Mouse (Mus musculus) neural tube, embryonic 11.5 days (tissue): ENCODE measurements around the gene Qpctl. TPM values are rescaled to one million over a fixed set of nuclear protein-coding genes. Genes with fewer than 3 reads are reported as not detected.
A peak's percentile ranks its signal among the peaks of the same experiment; 100 is the strongest.

Experiments used
- ATAC-seq: fragments of 200-750 bp; cut with Nextera tagmentation; 2 replicates; pipeline ENCODE4 v1.8.0; 2017; ENCODE audit warnings: moderate number of reproducible peaks, mild to moderate bottlenecking, moderate TSS enrichment, moderate library complexity; ENCODE audit not compliant: insufficient read depth, low FRiP score, low TSS enrichment
- DNase-seq: peaks from one replicate; pipeline ENCODE4 v3.0.0-alpha.2; 2015; ENCODE audit warnings: low spot score
- H3K27ac ChIP-seq: fragments of 300-500 bp; sonication (generic); 2 replicates; pipeline ENCODE4 v1.5.1; 2014; ENCODE audit warnings: low read depth, mild to moderate bottlenecking, low read length
- H3K27me3 ChIP-seq: fragments of 300-500 bp; sonication (generic); 2 replicates; pipeline ENCODE4 v1.6.1; 2014; ENCODE audit warnings: mild to moderate bottlenecking, low read length, mixed read lengths; ENCODE audit not compliant: control insufficient read depth, insufficient read depth
- H3K36me3 ChIP-seq: fragments of 300-500 bp; sonication (generic); 2 replicates; pipeline ENCODE4 v1.6.1; 2014; ENCODE audit warnings: mild to moderate bottlenecking, low read length, moderate library complexity, mixed read lengths; ENCODE audit not compliant: control insufficient read depth, insufficient read depth
- H3K4me1 ChIP-seq: fragments of 300-500 bp; sonication (generic); 2 replicates; pipeline ENCODE4 v1.6.1; 2014; ENCODE audit warnings: low read length, mixed read lengths; ENCODE audit not compliant: control insufficient read depth, insufficient read depth
- H3K4me2 ChIP-seq: fragments of 300-500 bp; sonication (generic); 2 replicates; pipeline ENCODE4 v1.6.1; 2014; ENCODE audit warnings: low read depth, mild to moderate bottlenecking, moderate library complexity
- H3K4me3 ChIP-seq: fragments of 300-500 bp; sonication (generic); 2 replicates; pipeline ENCODE4 v1.5.1; 2014; ENCODE audit warnings: low read depth, low read length
- H3K9ac ChIP-seq: fragments of 300-500 bp; sonication (generic); 2 replicates; pipeline ENCODE4 v1.6.1; 2014; ENCODE audit warnings: mild to moderate bottlenecking, low read length
- H3K9me3 ChIP-seq: fragments of 300-500 bp; sonication (generic); 2 replicates; pipeline ENCODE4 v1.6.1; 2016; ENCODE audit warnings: low read length; ENCODE audit not compliant: control insufficient read depth
- WGBS: fragments of 180-500 bp; shearing (Covaris S2); extraction: QIAGEN DNeasy Blood & Tissue Kit; methylation state at CpG from one replicate; pipeline ENCODE4 v1.1.7; 2014; 5-methylcytosine and 5-hydroxymethylcytosine counted together
- polyA plus RNA-seq: library from polyadenylated mRNA; unstranded; fragments of >200 nt; fragmentation: Nextera tagmentation; extraction: Ambion mirVana; gene quantifications from 2 replicates; pipeline ENCODE4 v1.2.1, GENCODE M21; 2014

Qpctl gene
- polyA plus RNA-seq, 1 experiment from 2014 or later = 12.9 TPM

DNA sequence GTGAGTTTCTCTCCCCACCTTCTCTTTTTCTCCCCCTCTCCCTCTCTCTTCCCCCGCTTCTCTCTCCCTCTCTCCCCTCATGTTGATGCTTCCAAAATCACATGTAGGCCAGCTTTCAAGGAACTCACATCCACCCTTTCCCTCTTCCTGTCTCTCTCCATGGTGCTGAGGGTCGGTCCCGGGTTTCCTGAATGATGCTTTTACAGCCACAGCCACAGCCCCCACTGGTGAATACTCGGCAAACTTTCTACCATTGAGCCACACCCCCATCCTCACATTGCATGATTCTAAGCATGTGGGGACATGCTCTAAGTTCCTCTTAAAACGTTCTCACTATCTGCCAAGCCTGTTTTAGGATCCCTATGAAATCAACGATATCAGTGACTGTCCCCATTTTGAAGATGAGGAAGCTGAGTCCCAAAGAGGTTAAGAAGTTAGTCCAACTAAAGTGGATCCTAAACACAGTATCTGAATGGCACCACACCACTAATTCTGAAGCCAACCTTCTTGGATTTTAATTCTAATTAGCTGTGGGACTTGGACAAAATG, 1.5 kb downstream of the Qpctl start:
- Histone ChIP-seq H3K27ac (no peak overlapping the region), H3K36me3 (no peaks in the 10 kb centered on the region; the same call in 1 of the 2 replicates), H3K4me1 (peaks cover 15% of the 10 kb centered on the region), H3K4me3 (no peak overlapping the region), H3K9me3 (no peaks in the 10 kb centered on the region), H3K27me3 (no peaks in the 10 kb centered on the region), H3K9ac (no peak overlapping the region), H3K4me2 (no peak overlapping the region; the same call in 1 of the 2 replicates)
- no peak for ATAC-seq
- no peak for DNase-seq
- WGBS = 53% methylated on average over 6 of the region's 6 CpGs

DNA sequence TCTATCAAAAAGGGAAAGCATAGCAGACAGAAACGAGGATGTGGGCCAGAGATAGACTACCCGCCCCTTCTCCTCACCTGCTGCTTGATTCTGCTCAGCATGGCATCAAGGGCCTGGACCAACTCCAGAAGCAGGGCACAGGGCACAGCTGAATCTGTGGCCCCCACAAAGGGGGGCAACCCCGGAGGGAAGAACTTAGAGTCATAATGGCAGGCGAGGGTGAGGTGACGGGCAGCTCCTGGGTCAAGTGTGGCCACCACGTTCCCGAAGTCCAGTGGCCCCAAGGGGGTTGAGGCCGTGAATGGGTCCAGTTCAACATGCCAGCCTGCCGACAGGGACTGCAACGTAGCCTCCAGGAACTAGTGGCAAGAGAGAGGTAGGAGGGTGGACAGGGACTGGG, 2.3 kb downstream of the Qpctl start:
- 89% methylated on average over 10 of the region's 10 CpGs for WGBS
- Histone ChIP-seq H3K36me3 (no peaks in the 10 kb centered on the region; the same call in 1 of the 2 replicates), H3K9ac (no peak overlapping the region), H3K9me3 (no peaks in the 10 kb centered on the region), H3K4me1 (peaks cover 15% of the 10 kb centered on the region), H3K4me2 (no peak overlapping the region), H3K4me3 (no peak overlapping the region), H3K27ac (no peak overlapping the region), H3K27me3 (no peaks in the 10 kb centered on the region)
- ATAC-seq = no peak
- no peak for DNase-seq

DNA sequence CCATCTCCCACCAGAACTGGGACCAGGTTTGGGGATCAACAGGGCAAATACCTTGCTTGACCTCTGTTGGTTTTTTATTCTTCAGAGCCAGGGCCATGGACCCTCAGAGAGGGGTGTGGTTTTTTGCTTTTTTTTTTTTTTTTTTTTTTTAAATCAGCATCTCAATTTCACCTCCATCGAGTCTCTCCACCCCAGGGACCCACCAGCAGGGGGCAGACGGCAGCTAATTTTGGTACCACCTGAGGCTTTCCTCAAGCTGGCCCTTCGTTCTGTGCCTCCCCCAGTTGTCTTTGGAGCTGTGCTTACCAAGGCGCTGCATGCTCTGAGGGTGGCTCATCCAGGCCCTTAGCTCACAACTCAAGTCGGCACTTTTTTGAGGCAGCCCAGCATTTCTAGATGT, 11.7 kb downstream of the Qpctl start:
- Histone ChIP-seq H3K4me2 (no peak overlapping the region), H3K4me3 (no peak overlapping the region), H3K4me1 (no peaks in the 10 kb centered on the region), H3K36me3 (peaks cover 12% of the 10 kb centered on the region), H3K27ac (no peak overlapping the region), H3K27me3 (no peaks in the 10 kb centered on the region), H3K9me3 (no peaks in the 10 kb centered on the region), H3K9ac (no peak overlapping the region)
- ATAC-seq (no peak), DNase-seq (peak; percentile 44)
- WGBS = 65% methylated on average over 5 of the region's 5 CpGs

DNA sequence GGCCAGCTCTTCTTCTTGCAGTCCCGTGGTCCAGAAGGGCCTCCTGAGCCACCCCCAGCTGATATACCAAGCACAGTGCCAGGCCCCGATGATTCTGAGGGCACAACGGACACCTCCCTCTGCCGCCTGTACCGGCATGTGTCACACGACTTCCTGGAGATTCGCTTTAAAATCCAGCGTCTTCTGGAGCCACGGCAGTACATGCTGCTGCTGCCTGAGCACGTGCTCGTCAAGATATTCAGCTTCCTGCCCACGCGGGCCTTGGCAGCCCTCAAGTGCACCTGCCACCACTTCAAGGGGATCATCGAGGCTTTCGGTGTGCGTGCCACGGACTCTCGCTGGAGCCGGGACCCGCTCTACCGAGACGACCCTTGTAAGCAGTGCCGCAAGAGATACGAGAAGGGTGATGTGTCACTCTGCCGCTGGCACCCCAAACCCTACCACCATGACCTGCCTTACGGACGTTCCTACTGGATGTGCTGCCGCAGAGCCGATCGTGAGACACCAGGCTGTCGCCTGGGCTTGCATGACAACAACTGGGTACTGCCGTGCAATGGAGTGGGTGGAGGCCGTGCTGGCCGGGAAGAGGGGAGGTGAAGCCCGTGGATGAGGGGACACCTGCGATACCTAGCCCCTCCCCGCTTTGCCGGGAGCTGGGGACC, 12.3 kb downstream of the Qpctl start:
- no peak overlapping the region for H3K4me3 ChIP-seq
- WGBS = 95% methylated on average over 38 of the region's 38 CpGs
- DNase-seq = no peak
- no peaks in the 10 kb centered on the region for H3K27me3 ChIP-seq
- no peak overlapping the region for H3K4me2 ChIP-seq
- no peaks in the 10 kb centered on the region for H3K9me3 ChIP-seq
- peaks cover 12% of the 10 kb centered on the region for H3K36me3 ChIP-seq
- 0 out of 2 replicates have a peak, but pooled peaks cover 3% of the 10 kb centered on the region for H3K4me1 ChIP-seq
- no peak overlapping the region for H3K9ac ChIP-seq
- ATAC-seq = no peak
- no peak overlapping the region for H3K27ac ChIP-seq

DNA sequence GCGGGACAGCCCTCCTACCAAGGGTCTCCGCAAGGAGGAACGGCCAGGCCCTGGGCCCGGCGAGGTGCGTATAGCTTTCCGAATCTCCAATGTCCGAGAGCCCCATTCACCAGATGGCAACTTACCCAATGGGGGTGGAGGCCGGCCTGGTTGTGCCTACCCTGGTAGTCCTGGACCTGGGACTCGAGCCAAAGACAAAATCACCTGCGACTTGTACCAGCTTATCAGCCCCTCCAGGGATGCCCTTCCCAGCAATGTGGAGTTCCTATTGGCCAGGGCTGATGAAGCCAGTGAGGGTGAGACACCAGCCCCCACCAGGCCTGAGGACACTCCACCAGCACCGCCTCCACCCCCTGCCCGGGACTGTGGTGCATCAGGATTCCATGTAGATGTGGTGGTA, 12.9 kb downstream of the Qpctl start:
- ATAC-seq (no peak), DNase-seq (no peak)
- H3K27me3 ChIP-seq = no peaks in the 10 kb centered on the region
- H3K4me3 ChIP-seq = no peak overlapping the region
- no peak overlapping the region for H3K9ac ChIP-seq
- peaks cover 12% of the 10 kb centered on the region for H3K36me3 ChIP-seq
- H3K4me1 ChIP-seq = 0 out of 2 replicates have a peak, but pooled peaks cover 3% of the 10 kb centered on the region
- no peak overlapping the region for H3K4me2 ChIP-seq
- H3K27ac ChIP-seq = no peak overlapping the region
- no peaks in the 10 kb centered on the region for H3K9me3 ChIP-seq
- WGBS = 96% methylated on average over 13 of the region's 13 CpGs

DNA sequence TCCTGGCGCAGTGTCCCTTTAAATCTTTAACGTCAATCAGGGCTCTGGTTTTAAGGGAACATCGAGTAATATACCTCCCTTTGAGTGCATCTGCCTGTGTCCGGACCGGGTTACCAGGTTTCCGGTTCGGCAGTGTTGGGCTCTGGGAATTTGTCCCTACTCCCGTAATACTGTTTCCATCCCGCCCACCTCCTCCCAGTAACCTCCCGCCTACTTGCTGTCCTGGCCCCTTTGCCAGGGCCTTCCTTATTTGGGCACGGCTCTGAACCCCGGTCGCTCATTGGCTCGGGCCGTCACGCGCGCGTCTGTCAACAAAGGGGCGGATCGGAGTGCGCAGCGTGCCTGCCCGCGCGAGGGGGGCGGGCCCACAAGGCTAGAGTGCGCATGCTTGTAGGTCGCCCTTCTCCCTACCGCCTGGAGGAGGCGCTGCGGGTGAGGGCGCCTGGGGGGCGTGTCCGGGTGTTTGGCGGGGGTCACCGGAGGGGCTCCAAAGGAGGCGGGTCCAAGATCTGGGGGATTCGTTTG, 17.7 kb downstream of the Qpctl start:
- peaks cover 5% of the 10 kb centered on the region; the same call in 1 of the 2 replicates for H3K36me3 ChIP-seq
- H3K27me3 ChIP-seq = no peaks in the 10 kb centered on the region
- H3K27ac ChIP-seq = peak overlapping the region; percentile 77
- H3K4me2 ChIP-seq = peak overlapping the region; percentile 57
- peak overlapping the region; percentile 52 for H3K9ac ChIP-seq
- under 1% methylated on average over 39 of the region's 39 CpGs for WGBS
- DNase-seq = peak; percentile 99
- no peaks in the 10 kb centered on the region for H3K9me3 ChIP-seq
- H3K4me1 ChIP-seq = 0 out of 2 replicates have a peak, but pooled peaks cover 3% of the 10 kb centered on the region
- peak overlapping the region; percentile 33 for H3K4me3 ChIP-seq
- ATAC-seq = peak; percentile 98

DNA sequence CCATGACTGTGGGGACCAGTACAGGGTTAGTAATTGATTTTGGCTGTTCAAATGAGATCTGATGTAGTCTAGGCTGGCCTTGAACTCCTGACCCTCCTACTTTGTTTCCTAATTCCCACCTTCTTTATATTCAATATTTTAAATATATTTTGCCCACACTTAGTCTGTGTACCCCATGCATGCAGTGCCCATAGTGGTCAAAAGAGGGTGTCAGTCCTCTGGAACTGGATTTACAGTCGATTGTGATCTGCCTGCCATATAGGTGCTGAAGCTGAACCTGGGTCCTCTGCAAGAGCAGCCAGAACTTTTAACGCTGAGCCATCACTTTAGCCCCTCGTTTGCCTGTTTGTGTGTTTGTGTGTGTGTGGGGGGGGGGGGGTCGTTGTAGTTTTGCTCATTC, 18.4 kb downstream of the Qpctl start:
- DNase-seq (no peak), ATAC-seq (no peak)
- Histone ChIP-seq H3K4me1 (0 out of 2 replicates have a peak, but pooled peaks cover 3% of the 10 kb centered on the region), H3K4me2 (peak overlapping the region; percentile 57), H3K9me3 (no peaks in the 10 kb centered on the region), H3K27ac (peak overlapping the region; percentile 77), H3K27me3 (no peaks in the 10 kb centered on the region), H3K4me3 (peak overlapping the region; percentile 27; the same call in 1 of the 2 replicates), H3K36me3 (0 out of 2 replicates have a peak, but pooled peaks cover 2% of the 10 kb centered on the region), H3K9ac (no peak overlapping the region; the same call in none of the 2 replicates)
- WGBS = 36% methylated on average over 4 of the region's 4 CpGs

DNA sequence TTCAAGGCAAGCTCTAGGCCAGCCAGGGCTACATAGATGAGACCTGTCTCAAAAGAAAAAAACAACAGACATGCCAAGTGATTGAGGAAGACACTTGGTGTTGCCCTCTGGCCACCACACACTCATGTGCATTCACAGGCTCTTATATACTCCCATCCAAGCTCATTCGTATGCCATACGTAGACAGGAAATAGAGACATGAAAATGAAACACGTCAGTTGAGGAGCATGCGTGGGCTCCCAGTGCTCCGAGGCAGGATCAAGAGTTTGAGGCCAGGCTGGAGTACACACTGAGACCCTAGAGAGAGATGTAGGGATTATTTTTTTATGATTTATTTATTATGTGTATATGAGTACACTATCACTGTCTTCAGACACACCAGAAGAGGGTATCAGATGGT, 19.7 kb downstream of the Qpctl start:
- no peak overlapping the region for H3K4me2 ChIP-seq
- H3K27me3 ChIP-seq = no peaks in the 10 kb centered on the region
- WGBS = 96% methylated on average over 5 of the region's 5 CpGs
- H3K9me3 ChIP-seq = no peaks in the 10 kb centered on the region
- DNase-seq = no peak
- ATAC-seq = no peak
- H3K4me3 ChIP-seq = no peak overlapping the region
- H3K4me1 ChIP-seq = 0 out of 2 replicates have a peak, but pooled peaks cover 3% of the 10 kb centered on the region
- H3K9ac ChIP-seq = no peak overlapping the region
- H3K36me3 ChIP-seq = 0 out of 2 replicates have a peak, but pooled peaks cover 2% of the 10 kb centered on the region
- H3K27ac ChIP-seq = no peak overlapping the region
